ENCODE assay signal across 15 mouse cellular contexts in the genomic region with DNA sequence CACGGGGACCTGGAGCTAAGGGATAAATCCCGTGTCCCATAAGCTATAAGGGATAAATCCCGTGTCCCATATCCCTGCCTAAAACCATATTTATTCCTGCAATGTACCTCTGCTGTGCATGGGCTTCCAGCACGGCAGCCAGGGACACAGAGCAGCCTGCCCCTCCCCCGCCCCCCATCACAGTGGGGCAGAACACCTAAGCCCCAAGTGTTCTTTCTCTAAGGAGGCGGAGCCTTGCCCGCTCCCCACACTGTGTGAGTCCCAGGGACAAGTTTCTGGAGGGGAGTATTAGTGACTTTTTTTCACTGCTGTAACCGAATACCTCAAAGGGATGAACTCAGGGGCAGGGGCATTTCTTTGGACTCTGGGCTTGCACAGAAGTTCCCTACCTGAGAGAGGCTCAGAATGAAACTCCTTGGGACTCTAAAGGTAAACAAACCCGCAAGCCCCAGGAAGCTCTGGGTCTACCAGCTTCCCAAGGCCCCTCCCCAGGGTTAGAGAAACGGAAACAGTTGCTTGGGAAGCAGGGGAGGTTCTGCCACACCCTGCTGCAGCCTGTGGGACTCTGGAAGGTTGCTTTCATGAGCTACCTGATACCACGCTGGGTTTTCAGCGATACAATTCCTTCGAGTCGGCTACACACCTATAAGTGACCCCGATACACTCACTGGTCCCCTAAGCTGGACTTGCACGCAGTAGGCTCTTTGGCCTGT. TPM values are rescaled to one million over a fixed set of nuclear protein-coding genes. Genes with fewer than 3 reads are reported as not detected.
A peak's percentile ranks its signal among the peaks of the same experiment; 100 is the strongest.
DNase-seq lines count a peak whose midpoint lies in the region; ATAC-seq and TF ChIP-seq lines count a peak whose summit lies in the region.
"Had no signal": no experiment of that assay in that cellular context is flagged by ENCODE, and none has a peak within 500 bp of the region (broad histone marks: within the 10 kb centered on the region; RNA-seq: fewer than 3 reads in every experiment).

No protein-coding gene starts in this region.

- ATAC-seq in forebrain, embryonic 14.5 days, result no peak
- no peak for ATAC-seq in forebrain, embryonic 16.5 days
- no peak for ATAC-seq in midbrain, embryonic 11.5 days (ENCODE audit: low FRiP score)
- ATAC-seq in midbrain, embryonic 16.5 days, result no peak
- peak; percentile 29; the same call in 1 of the 2 replicates for ATAC-seq in embryonic facial prominence, embryonic 12.5 days (ENCODE audit: insufficient number of reproducible peaks, insufficient read depth, low FRiP score, low TSS enrichment)
- ATAC-seq in intestine, postnatal 0 days, result no peak

- no peak overlapping the region for H3K27ac ChIP-seq in forebrain, embryonic 14.5 days (ENCODE audit: low read depth, low read length)
- no peak overlapping the region for H3K27ac ChIP-seq in forebrain, embryonic 16.5 days (ENCODE audit: low read length)
- no peak overlapping the region for H3K27ac ChIP-seq in midbrain, embryonic 11.5 days (ENCODE audit: low read depth, low read length)
- H3K27ac ChIP-seq in midbrain, embryonic 16.5 days (ENCODE audit: low read length), result no peak overlapping the region
- 0 out of 2 replicates have a peak overlapping the region, but pooled peaks have one; percentile 23 for H3K27ac ChIP-seq in embryonic facial prominence, embryonic 12.5 days
- no peak overlapping the region for H3K27ac ChIP-seq in intestine, postnatal 0 days (ENCODE audit: low read depth, low read length)
- H3K27ac ChIP-seq in cerebellum, adult 2 months (ENCODE audit: insufficient read depth, low read length), result no peak overlapping the region
- H3K27ac ChIP-seq: heart, adult 2 months had no signal

- H3K4me2 ChIP-seq in forebrain, embryonic 14.5 days (ENCODE audit: low read length), result no peak overlapping the region
- H3K4me2 ChIP-seq in forebrain, embryonic 16.5 days (ENCODE audit: low read length), result no peak overlapping the region
- H3K4me2 ChIP-seq in midbrain, embryonic 11.5 days, result peak overlapping the region; percentile 16; the same call in 1 of the 2 replicates
- H3K4me2 ChIP-seq in midbrain, embryonic 16.5 days (ENCODE audit: low read length), result no peak overlapping the region
- H3K4me2 ChIP-seq in embryonic facial prominence, embryonic 12.5 days (replicated peaks), result peak overlapping the region; percentile 36
- peak overlapping the region; percentile 25; the same call in 1 of the 2 replicates for H3K4me2 ChIP-seq in intestine, postnatal 0 days (replicated peaks; ENCODE audit: low read depth)

- no peaks in the 10 kb centered on the region for H3K36me3 ChIP-seq in forebrain, embryonic 14.5 days (ENCODE audit: control insufficient read depth, insufficient read depth, low read length)
- no peaks in the 10 kb centered on the region for H3K36me3 ChIP-seq in forebrain, embryonic 16.5 days (ENCODE audit: control insufficient read depth, insufficient read depth)
- no peaks in the 10 kb centered on the region for H3K36me3 ChIP-seq in midbrain, embryonic 11.5 days (ENCODE audit: control insufficient read depth, insufficient read depth, low read length)
- no peaks in the 10 kb centered on the region for H3K36me3 ChIP-seq in midbrain, embryonic 16.5 days (ENCODE audit: control insufficient read depth, insufficient read depth, low read length)
- no peaks in the 10 kb centered on the region for H3K36me3 ChIP-seq in embryonic facial prominence, embryonic 12.5 days
- H3K36me3 ChIP-seq in intestine, postnatal 0 days (ENCODE audit: control insufficient read depth, insufficient read depth), result no peaks in the 10 kb centered on the region

- no peaks in the 10 kb centered on the region for H3K27me3 ChIP-seq in forebrain, embryonic 14.5 days (replicated peaks; ENCODE audit: control insufficient read depth, insufficient read depth, low read length)
- H3K27me3 ChIP-seq in forebrain, embryonic 16.5 days (replicated peaks; ENCODE audit: control insufficient read depth, insufficient read depth, low read length), result no peaks in the 10 kb centered on the region
- H3K27me3 ChIP-seq in midbrain, embryonic 11.5 days (ENCODE audit: control insufficient read depth, insufficient read depth, low read length), result no peaks in the 10 kb centered on the region
- no peaks in the 10 kb centered on the region for H3K27me3 ChIP-seq in midbrain, embryonic 16.5 days (ENCODE audit: control insufficient read depth, insufficient read depth, low read depth, low read length)
- H3K27me3 ChIP-seq in embryonic facial prominence, embryonic 12.5 days, result no peaks in the 10 kb centered on the region
- H3K27me3 ChIP-seq in intestine, postnatal 0 days (replicated peaks; ENCODE audit: control insufficient read depth, insufficient read depth, low read length), result no peaks in the 10 kb centered on the region
- H3K27me3 ChIP-seq in cerebellum, adult 2 months (ENCODE audit: control insufficient read depth, insufficient read depth, low read length), result no peaks in the 10 kb centered on the region

- no peak overlapping the region for H3K4me3 ChIP-seq in forebrain, embryonic 14.5 days (ENCODE audit: low read depth, low read length)
- no peak overlapping the region for H3K4me3 ChIP-seq in forebrain, embryonic 16.5 days (replicated peaks; ENCODE audit: low read length)
- no peak overlapping the region for H3K4me3 ChIP-seq in midbrain, embryonic 11.5 days (ENCODE audit: low read depth, low read length)
- no peak overlapping the region for H3K4me3 ChIP-seq in midbrain, embryonic 16.5 days (ENCODE audit: low read depth, low read length)
- H3K4me3 ChIP-seq in embryonic facial prominence, embryonic 12.5 days, result no peak overlapping the region
- no peak overlapping the region for H3K4me3 ChIP-seq in intestine, postnatal 0 days (ENCODE audit: low read depth, low read length)
- no peak overlapping the region for H3K4me3 ChIP-seq in cerebellum, adult 2 months (replicated peaks; ENCODE audit: insufficient read depth, low read depth, low read length)
- H3K4me3 ChIP-seq: heart, adult 2 months had no signal

- 0 out of 2 replicates have a peak overlapping the region, but pooled peaks have one; percentile 6 for H3K9ac ChIP-seq in forebrain, embryonic 14.5 days (ENCODE audit: low read length)
- no peak overlapping the region; the same call in 1 of the 2 replicates for H3K9ac ChIP-seq in forebrain, embryonic 16.5 days (replicated peaks; ENCODE audit: low read depth, low read length)
- H3K9ac ChIP-seq in midbrain, embryonic 11.5 days (ENCODE audit: low read length), result no peak overlapping the region
- no peak overlapping the region for H3K9ac ChIP-seq in midbrain, embryonic 16.5 days (ENCODE audit: low read depth, low read length)
- H3K9ac ChIP-seq in embryonic facial prominence, embryonic 12.5 days, result no peak overlapping the region; the same call in 1 of the 2 replicates
- H3K9ac ChIP-seq in intestine, postnatal 0 days (ENCODE audit: low read depth, low read length), result no peak overlapping the region

- TF ChIP-seq CTCF in intestine, postnatal 0 days (IDR thresholded peaks at IDR 0.05; ENCODE audit: low read depth), result no peak
- no peak for TF ChIP-seq CTCF in cerebellum, adult 2 months (IDR thresholded peaks at IDR 0.05; ENCODE audit: borderline replicate concordance, insufficient read depth, low read depth, low read length)

- H3K4me1 ChIP-seq in forebrain, embryonic 14.5 days (ENCODE audit: control insufficient read depth, insufficient read depth, low read length), result no peaks in the 10 kb centered on the region; the same call in 1 of the 2 replicates
- H3K4me1 ChIP-seq in forebrain, embryonic 16.5 days (replicated peaks; ENCODE audit: control insufficient read depth, insufficient read depth, low read length), result peaks cover 2% of the 10 kb centered on the region; the same call in 1 of the 2 replicates
- peaks cover 7% of the 10 kb centered on the region for H3K4me1 ChIP-seq in midbrain, embryonic 11.5 days (ENCODE audit: control insufficient read depth, insufficient read depth, low read length)
- H3K4me1 ChIP-seq in midbrain, embryonic 16.5 days (ENCODE audit: control insufficient read depth, insufficient read depth, low read length), result no peaks in the 10 kb centered on the region
- H3K4me1 ChIP-seq in embryonic facial prominence, embryonic 12.5 days, result peaks cover 15% of the 10 kb centered on the region
- no peaks in the 10 kb centered on the region for H3K4me1 ChIP-seq in intestine, postnatal 0 days (replicated peaks; ENCODE audit: control insufficient read depth, insufficient read depth, low read length)
- H3K4me1 ChIP-seq in cerebellum, adult 2 months (ENCODE audit: control insufficient read depth, insufficient read depth, low read length), result no peaks in the 10 kb centered on the region

- no peaks in the 10 kb centered on the region for H3K9me3 ChIP-seq in forebrain, embryonic 14.5 days (replicated peaks; ENCODE audit: control insufficient read depth, low read length)
- H3K9me3 ChIP-seq in forebrain, embryonic 16.5 days (ENCODE audit: control insufficient read depth, low read length), result no peaks in the 10 kb centered on the region
- H3K9me3 ChIP-seq in midbrain, embryonic 11.5 days (ENCODE audit: control insufficient read depth, low read length), result no peaks in the 10 kb centered on the region
- H3K9me3 ChIP-seq in midbrain, embryonic 16.5 days (replicated peaks; ENCODE audit: control insufficient read depth, low read length, poor library complexity, severe bottlenecking), result no peaks in the 10 kb centered on the region
- H3K9me3 ChIP-seq in embryonic facial prominence, embryonic 12.5 days, result no peaks in the 10 kb centered on the region
- H3K9me3 ChIP-seq in intestine, postnatal 0 days (ENCODE audit: control insufficient read depth), result no peaks in the 10 kb centered on the region

- 24% methylated on average over 16 of the region's 16 CpGs for WGBS in forebrain, embryonic 14.5 days
- WGBS in forebrain, embryonic 16.5 days, result 27% methylated on average over 16 of the region's 16 CpGs
- 27% methylated on average over 16 of the region's 16 CpGs for WGBS in midbrain, embryonic 11.5 days
- 32% methylated on average over 16 of the region's 16 CpGs for WGBS in midbrain, embryonic 16.5 days
- 16% methylated on average over 16 of the region's 16 CpGs for WGBS in embryonic facial prominence, embryonic 12.5 days
- 17% methylated on average over 16 of the region's 16 CpGs for WGBS in intestine, postnatal 0 days
- 49% methylated on average over 16 of the region's 16 CpGs for WGBS in cerebellum, adult 2 months

- TF ChIP-seq POLR2A in cerebellum, adult 2 months (IDR thresholded peaks at IDR 0.05; ENCODE audit: borderline replicate concordance, insufficient read depth, low read length), result no peak

- no peak for DNase-seq in forebrain, embryonic 14.5 days (ENCODE audit: low spot score)
- peak; percentile 83 for DNase-seq in midbrain, embryonic 11.5 days (ENCODE audit: low spot score, missing footprints)
- no peak for DNase-seq in natural killer cell, adult 2 months (ENCODE audit: low spot score in 2 of 2)
- no peak for DNase-seq in cerebellum, adult 2 months
- DNase-seq: adrenal gland, postnatal 10 days; heart, adult 2 months; kidney, adult 18-20 months; liver; lung, postnatal 4 days; right cerebral cortex, postnatal 25 days; thymus, adult 18-20 months had no signal

RNA-seq across cellular contexts. Expression of a gene that starts 45.6 kb away (rescaled TPM):
- 1.4 and 2.2 TPM in 2 replicates for polyA plus RNA-seq in forebrain, embryonic 14.5 days (2014; fragmentation: Nextera tagmentation; extraction: Ambion mirVana)
- 0.75 and 1.4 TPM in 2 replicates for polyA plus RNA-seq in forebrain, embryonic 16.5 days (2015; fragmentation: Nextera tagmentation; extraction: Ambion mirVana)
- 0.52 and 2.0 TPM in 2 replicates for polyA plus RNA-seq in midbrain, embryonic 11.5 days (2014; fragmentation: Nextera tagmentation; extraction: Ambion mirVana)
- 1.0 and 1.6 TPM in 2 replicates for polyA plus RNA-seq in midbrain, embryonic 16.5 days (2015; fragmentation: Nextera tagmentation; extraction: Ambion mirVana)
- polyA plus RNA-seq in embryonic facial prominence, embryonic 12.5 days (2016; fragmentation: Nextera tagmentation; extraction: Ambion mirVana), result 11.0 and 20.1 TPM in 2 replicates
- polyA plus RNA-seq in intestine, postnatal 0 days (2015; fragmentation: Nextera tagmentation; extraction: Ambion mirVana), result 1.1 and 1.3 TPM in 2 replicates
- polyA plus RNA-seq in cerebellum, adult 2 months (2012; rRNA removed), result 0.51 and 0.52 TPM in 2 replicates

RNA-seq across cellular contexts. Expression of a gene that starts 48.9 kb away (rescaled TPM):
- 2.5 and 4.6 TPM in 2 replicates for polyA plus RNA-seq in forebrain, embryonic 14.5 days (2014; fragmentation: Nextera tagmentation; extraction: Ambion mirVana)
- 4.6 and 5.8 TPM in 2 replicates for polyA plus RNA-seq in forebrain, embryonic 16.5 days (2015; fragmentation: Nextera tagmentation; extraction: Ambion mirVana)
- polyA plus RNA-seq in midbrain, embryonic 11.5 days (2014; fragmentation: Nextera tagmentation; extraction: Ambion mirVana), result 0.29 and 0.84 TPM in 2 replicates
- polyA plus RNA-seq in midbrain, embryonic 16.5 days (2015; fragmentation: Nextera tagmentation; extraction: Ambion mirVana), result 5.1 and 5.8 TPM in 2 replicates
- polyA plus RNA-seq in embryonic facial prominence, embryonic 12.5 days (2016; fragmentation: Nextera tagmentation; extraction: Ambion mirVana), result 46.2 and 95.4 TPM in 2 replicates
- 0.22 and 0.34 TPM in 2 replicates for polyA plus RNA-seq in intestine, postnatal 0 days (2015; fragmentation: Nextera tagmentation; extraction: Ambion mirVana)
- 1.3 and 1.9 TPM in 2 replicates for polyA plus RNA-seq in cerebellum, adult 2 months (2012; rRNA removed)

Comparison
In these comparisons a context has a peak if more than half of its experiments do, and no peak if none do; other contexts are left out.
1. H3K4me2 ChIP-seq: peak in midbrain, embryonic 11.5 days (single experiment), embryonic facial prominence, embryonic 12.5 days (single experiment) and intestine, postnatal 0 days (single experiment); none in forebrain, embryonic 14.5 days (single experiment), forebrain, embryonic 16.5 days (single experiment) and midbrain, embryonic 16.5 days (single experiment).